ENCODE assay signal across 10 mouse cellular contexts in the genomic region with DNA sequence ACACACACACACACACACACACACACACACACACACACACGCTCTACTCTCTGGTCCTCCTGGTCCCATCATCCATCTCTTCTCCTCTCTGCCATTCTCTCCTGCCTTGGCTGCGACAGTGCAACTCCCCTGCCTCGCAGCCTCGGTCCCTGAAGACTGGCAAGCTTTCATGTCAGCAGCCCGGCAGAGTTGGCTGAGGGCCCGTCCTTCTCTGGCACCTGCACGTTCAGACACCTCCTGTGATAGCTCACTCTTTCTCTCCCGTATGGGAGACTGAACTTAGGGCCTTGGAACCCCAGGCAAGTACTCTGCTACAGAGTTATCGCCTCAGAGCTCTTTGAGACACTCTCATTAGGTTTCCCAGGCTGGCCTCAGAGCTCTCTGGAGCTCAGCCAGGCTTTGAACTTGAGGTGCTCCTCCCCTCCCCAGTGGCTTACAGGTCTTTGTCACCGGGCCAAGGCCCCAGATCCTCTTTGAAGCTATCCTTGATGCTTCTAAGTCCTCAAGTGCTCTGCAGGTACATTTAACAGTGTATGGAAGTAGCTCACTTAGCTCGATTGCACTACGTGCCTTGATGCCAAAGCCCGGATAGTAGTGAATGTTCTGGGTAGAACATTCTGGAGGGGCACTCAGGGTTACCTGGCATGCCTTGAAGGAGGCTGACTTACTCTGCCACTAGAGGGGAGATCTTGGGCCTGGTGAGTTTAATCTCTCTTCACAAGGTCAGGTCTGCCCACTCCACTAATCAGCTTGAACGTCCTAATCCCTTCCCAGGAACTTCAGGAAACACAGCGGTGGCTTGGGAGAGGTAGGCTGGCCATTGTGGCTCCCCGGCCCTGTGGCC. TPM values are rescaled to one million over a fixed set of nuclear protein-coding genes. Genes with fewer than 3 reads are reported as not detected.
DNase-seq lines count a peak whose midpoint lies in the region; ATAC-seq and TF ChIP-seq lines count a peak whose summit lies in the region.
"Had no signal": no experiment of that assay in that cellular context is flagged by ENCODE, and none has a peak within 500 bp of the region (broad histone marks: within the 10 kb centered on the region; RNA-seq: fewer than 3 reads in every experiment).

No protein-coding gene starts in this region.

- no peak for TF ChIP-seq RAD21 in MEL (IDR thresholded peaks at IDR 0.05; ENCODE audit: low read depth, low read length)

- ATAC-seq in hindbrain, embryonic 16.5 days = no peak
- no peak for ATAC-seq in embryonic facial prominence, embryonic 13.5 days (ENCODE audit: insufficient number of reproducible peaks, insufficient read depth, low FRiP score, low TSS enrichment, low read depth)
- no peak for ATAC-seq in liver, embryonic 13.5 days (ENCODE audit: low read depth)

- H3K79me2 ChIP-seq in MEL (ENCODE audit: control insufficient read depth, insufficient read depth, low read length, poor library complexity) = no peaks in the 10 kb centered on the region; the same call in 1 of the 2 replicates

- peaks cover 77% of the 10 kb centered on the region for H3K27me3 ChIP-seq in hindbrain, embryonic 10.5 days (ENCODE audit: insufficient read depth, poor library complexity, severe bottlenecking)
- H3K27me3 ChIP-seq in hindbrain, embryonic 16.5 days (replicated peaks; ENCODE audit: control insufficient read depth, insufficient read depth, low read length) = peaks cover 2% of the 10 kb centered on the region; the same call in 1 of the 2 replicates
- peaks cover 0 to 7% of the 10 kb centered on the region in 2 experiments; a peak in 1 of 4 replicates for H3K27me3 ChIP-seq in MEL (ENCODE audit: control insufficient read depth in 1 of 2, insufficient read depth in 2 of 2, low read length in 2 of 2)
- H3K27me3 ChIP-seq in embryonic facial prominence, embryonic 13.5 days = peaks cover 35% of the 10 kb centered on the region
- H3K27me3 ChIP-seq in liver, embryonic 13.5 days = peaks cover 47% of the 10 kb centered on the region

- TF ChIP-seq EP300 in MEL (IDR thresholded peaks at IDR 0.05; ENCODE audit: low read depth in 1 of 2, low read length in 2 of 2) = no peak

- peak; percentile 50 to 55; a peak in 3 of 4 replicates for TF ChIP-seq POLR2A in MEL (IDR thresholded peaks at IDR 0.05; ENCODE audit: control insufficient read depth in 1 of 2, insufficient read depth in 1 of 2, low read depth in 1 of 2, low read length in 2 of 2, poor library complexity in 1 of 2)

- DNase-seq in hindbrain, embryonic 10.5 days (ENCODE audit: low spot score) = no peak
- DNase-seq in MEL (ENCODE audit: low read depth, low spot score) = peak; percentile 97
- no peak for DNase-seq in liver, embryonic 13.5 days
- DNase-seq in frontal cortex, postnatal 25 days (ENCODE audit: low spot score in 2 of 2) = no peak
- DNase-seq in gastrocnemius, postnatal 4 days (ENCODE audit: low spot score in 2 of 2) = no peak
- no peak for DNase-seq in thymus, postnatal 36 days

- H3K9me3 ChIP-seq in hindbrain, embryonic 10.5 days = no peaks in the 10 kb centered on the region
- no peaks in the 10 kb centered on the region for H3K9me3 ChIP-seq in hindbrain, embryonic 16.5 days (ENCODE audit: control insufficient read depth, low read length)
- H3K9me3 ChIP-seq in MEL (replicated peaks; ENCODE audit: insufficient read depth, low read length) = no peaks in the 10 kb centered on the region
- H3K9me3 ChIP-seq in embryonic facial prominence, embryonic 13.5 days = no peaks in the 10 kb centered on the region
- H3K9me3 ChIP-seq in liver, embryonic 13.5 days (replicated peaks) = no peaks in the 10 kb centered on the region
- H3K9me3 ChIP-seq: stomach, embryonic 15.5 days had no signal

- H3K4me3 ChIP-seq in hindbrain, embryonic 10.5 days = peak overlapping the region; percentile 48
- H3K4me3 ChIP-seq in hindbrain, embryonic 16.5 days (ENCODE audit: low read length) = no peak overlapping the region
- H3K4me3 ChIP-seq in MEL (ENCODE audit: control insufficient read depth in 1 of 2, insufficient read depth in 1 of 2, low read depth in 2 of 2, low read length in 2 of 2) = peak overlapping the region; percentile 49 to 54
- H3K4me3 ChIP-seq in embryonic facial prominence, embryonic 13.5 days = no peak overlapping the region
- H3K4me3 ChIP-seq in liver, embryonic 13.5 days (replicated peaks) = no peak overlapping the region

- no peak overlapping the region for H3K9ac ChIP-seq in hindbrain, embryonic 16.5 days (ENCODE audit: low read depth, low read length)
- H3K9ac ChIP-seq in MEL (ENCODE audit: control insufficient read depth, low read depth, low read length, poor library complexity, severe bottlenecking) = peak overlapping the region; percentile 76
- no peak overlapping the region for H3K9ac ChIP-seq in embryonic facial prominence, embryonic 13.5 days
- no peak overlapping the region for H3K9ac ChIP-seq in liver, embryonic 13.5 days
- H3K9ac ChIP-seq: stomach, embryonic 15.5 days had no signal

- peaks cover 68% of the 10 kb centered on the region for H3K4me1 ChIP-seq in hindbrain, embryonic 10.5 days (replicated peaks)
- H3K4me1 ChIP-seq in hindbrain, embryonic 16.5 days (ENCODE audit: control insufficient read depth, insufficient read depth, low read depth, low read length) = peaks cover 44% of the 10 kb centered on the region
- H3K4me1 ChIP-seq in MEL (ENCODE audit: control insufficient read depth in 1 of 2, insufficient read depth in 2 of 2, low read length in 2 of 2) = peaks cover 11 to 55% of the 10 kb centered on the region in 2 experiments
- peaks cover 62% of the 10 kb centered on the region for H3K4me1 ChIP-seq in embryonic facial prominence, embryonic 13.5 days
- peaks cover 47% of the 10 kb centered on the region for H3K4me1 ChIP-seq in liver, embryonic 13.5 days (replicated peaks)

- H3K36me3 ChIP-seq in hindbrain, embryonic 10.5 days = no peaks in the 10 kb centered on the region
- no peaks in the 10 kb centered on the region for H3K36me3 ChIP-seq in hindbrain, embryonic 16.5 days (ENCODE audit: control insufficient read depth, insufficient read depth, low read length)
- H3K36me3 ChIP-seq in MEL (ENCODE audit: control insufficient read depth in 1 of 2, insufficient read depth in 2 of 2, low read length in 2 of 2) = peaks cover 0 to 19% of the 10 kb centered on the region in 2 experiments; a peak in 2 of 4 replicates
- no peaks in the 10 kb centered on the region for H3K36me3 ChIP-seq in embryonic facial prominence, embryonic 13.5 days
- H3K36me3 ChIP-seq in liver, embryonic 13.5 days = no peaks in the 10 kb centered on the region
- H3K36me3 ChIP-seq: stomach, embryonic 15.5 days had no signal

- 80% methylated on average over 16 of the region's 16 CpGs for WGBS in hindbrain, embryonic 10.5 days
- WGBS in hindbrain, embryonic 16.5 days = 67% methylated on average over 16 of the region's 16 CpGs
- WGBS in embryonic facial prominence, embryonic 13.5 days = 72% methylated on average over 16 of the region's 16 CpGs
- WGBS in liver, embryonic 13.5 days (ENCODE audit: insufficient replicate concordance) = 75% methylated on average over 16 of the region's 16 CpGs

- H3K4me2 ChIP-seq in hindbrain, embryonic 16.5 days (ENCODE audit: low read length) = no peak overlapping the region
- H3K4me2 ChIP-seq in embryonic facial prominence, embryonic 13.5 days = peak overlapping the region; percentile 60; the same call in 1 of the 2 replicates
- peak overlapping the region; percentile 68 for H3K4me2 ChIP-seq in liver, embryonic 13.5 days

- TF ChIP-seq CTCF in MEL (IDR thresholded peaks at IDR 0.05 in 2 of 3, conservative IDR thresholded peaks at IDR 0.05 in 1 of 3; ENCODE audit: control insufficient read depth in 1 of 3, insufficient read depth in 1 of 3, low read depth in 2 of 3, low read length in 3 of 3, poor library complexity in 1 of 3, severe bottlenecking in 1 of 3) = no peak; a peak in 1 of 6 replicates

- H3K27ac ChIP-seq in hindbrain, embryonic 10.5 days = peak overlapping the region; percentile 92
- no peak overlapping the region for H3K27ac ChIP-seq in hindbrain, embryonic 16.5 days (ENCODE audit: low read depth, low read length)
- H3K27ac ChIP-seq in MEL (ENCODE audit: control insufficient read depth, low read depth, low read length) = peak overlapping the region; percentile 94
- no peak overlapping the region for H3K27ac ChIP-seq in embryonic facial prominence, embryonic 13.5 days
- no peak overlapping the region for H3K27ac ChIP-seq in liver, embryonic 13.5 days
- H3K27ac ChIP-seq: liver, embryonic 14.5 days had no signal

RNA-seq across cellular contexts. Expression of a gene that starts 2.5 kb away (rescaled TPM):
- 3.5 and 3.8 TPM in 2 replicates for polyA plus RNA-seq in hindbrain, embryonic 10.5 days (2016; fragmentation: Nextera tagmentation; extraction: Ambion mirVana)
- polyA plus RNA-seq in hindbrain, embryonic 16.5 days (2015; fragmentation: Nextera tagmentation; extraction: Ambion mirVana) = 34.4 and 37.4 TPM in 2 replicates
- 2.1 and 2.2 TPM in 2 replicates for total RNA-seq in MEL (2012; rRNA removed)
- 1 to 10 TPM in 1 of 2 experiments, not detected in 1; 8.7 TPM for polyA plus RNA-seq in MEL (2012; ENCODE audit: insufficient read depth in 1 of 2, insufficient read length in 2 of 2, low read depth in 1 of 2, low replicate concordance in 2 of 2, missing spikeins in 1 of 2)
- polyA plus RNA-seq in embryonic facial prominence, embryonic 13.5 days (2015; fragmentation: Nextera tagmentation; extraction: Ambion mirVana) = 7.1 and 7.9 TPM in 2 replicates
- polyA plus RNA-seq in liver, embryonic 13.5 days (2015; fragmentation: Nextera tagmentation; extraction: Ambion mirVana) = 0.60 and 0.70 TPM in 2 replicates
- total RNA-seq in gastrocnemius, postnatal 4 days (2021) = 10 to 100 TPM; 26.5 to 30.5 TPM

RNA-seq across cellular contexts. Expression of a gene that starts 3.2 kb away (rescaled TPM):
- 0.47 and 1.2 TPM in 2 replicates for polyA plus RNA-seq in hindbrain, embryonic 10.5 days (2016; fragmentation: Nextera tagmentation; extraction: Ambion mirVana)
- polyA plus RNA-seq in hindbrain, embryonic 16.5 days (2015; fragmentation: Nextera tagmentation; extraction: Ambion mirVana) = 3.1 and 4.2 TPM in 2 replicates
- 50.0 and 72.2 TPM in 2 replicates for total RNA-seq in MEL (2012; rRNA removed)
- 10 to 100 TPM in 1 of 2 experiments, not detected in 1; 44.4 TPM for polyA plus RNA-seq in MEL (2012; ENCODE audit: insufficient read depth in 1 of 2, insufficient read length in 2 of 2, low read depth in 1 of 2, low replicate concordance in 2 of 2, missing spikeins in 1 of 2)
- 0.69 and 0.80 TPM in 2 replicates for polyA plus RNA-seq in embryonic facial prominence, embryonic 13.5 days (2015; fragmentation: Nextera tagmentation; extraction: Ambion mirVana)
- 0.31 and 0.33 TPM in 2 replicates for polyA plus RNA-seq in liver, embryonic 13.5 days (2015; fragmentation: Nextera tagmentation; extraction: Ambion mirVana)
- under 1 TPM; 0.86 to 0.91 TPM for total RNA-seq in gastrocnemius, postnatal 4 days (2021)

RNA-seq across cellular contexts. Expression of a gene that starts 29.8 kb away (rescaled TPM):
- polyA plus RNA-seq in hindbrain, embryonic 10.5 days (2016; fragmentation: Nextera tagmentation; extraction: Ambion mirVana) = 3.8 and 6.6 TPM in 2 replicates
- polyA plus RNA-seq in hindbrain, embryonic 16.5 days (2015; fragmentation: Nextera tagmentation; extraction: Ambion mirVana) = 1.7 and 2.1 TPM in 2 replicates
- 6.4 and 7.7 TPM in 2 replicates for total RNA-seq in MEL (2012; rRNA removed)
- polyA plus RNA-seq in MEL (2012; ENCODE audit: insufficient read depth in 1 of 2, insufficient read length in 2 of 2, low read depth in 1 of 2, low replicate concordance in 2 of 2, missing spikeins in 1 of 2) = 10 to 100 TPM in 1 of 2 experiments, not detected in 1; 13.7 TPM
- polyA plus RNA-seq in embryonic facial prominence, embryonic 13.5 days (2015; fragmentation: Nextera tagmentation; extraction: Ambion mirVana) = 4.2 and 4.3 TPM in 2 replicates
- polyA plus RNA-seq in liver, embryonic 13.5 days (2015; fragmentation: Nextera tagmentation; extraction: Ambion mirVana) = 5.8 and 6.6 TPM in 2 replicates
- total RNA-seq in gastrocnemius, postnatal 4 days (2021) = 1 to 10 TPM; 7.4 to 9.1 TPM

Comparison
In these comparisons a context has a peak if more than half of its experiments do, and no peak if none do; other contexts are left out.
1. H3K27ac ChIP-seq: peak in hindbrain, embryonic 10.5 days (single experiment) and MEL (single experiment); none in hindbrain, embryonic 16.5 days (single experiment), embryonic facial prominence, embryonic 13.5 days (single experiment) and liver, embryonic 13.5 days (single experiment).
2. H3K4me3 ChIP-seq: peak in hindbrain, embryonic 10.5 days (single experiment) and MEL (2 of 2); none in hindbrain, embryonic 16.5 days (single experiment), embryonic facial prominence, embryonic 13.5 days (single experiment) and liver, embryonic 13.5 days (single experiment).